26 mouse cellular contexts compared by ENCODE assay signal in genomic region chr6:126718423-126719087, GRCm38 (mm10). TPM values are rescaled to one million over a fixed set of nuclear protein-coding genes. Genes with fewer than 3 reads are reported as not detected.
DNase-seq lines count a peak whose midpoint lies in the region; ATAC-seq and TF ChIP-seq lines count a peak whose summit lies in the region.
"Had no signal": no experiment of that assay in that cellular context is flagged by ENCODE, and none has a peak within 500 bp of the region (broad histone marks: within the 10 kb centered on the region; RNA-seq: fewer than 3 reads in every experiment).

No protein-coding gene starts in this region.

- ATAC-seq in hindbrain, embryonic 16.5 days = peak; percentile 27; the same call in 1 of the 2 replicates
- no peak for ATAC-seq in hindbrain, postnatal 0 days
- 0 out of 2 replicates have a peak, but pooled peaks have one; percentile 48 for ATAC-seq in limb, embryonic 15.5 days (ENCODE audit: insufficient number of reproducible peaks, low FRiP score, low TSS enrichment, low read depth)
- ATAC-seq: CD4-positive, CD25-positive, alpha-beta regulatory T cell, adult 4 months; forebrain, embryonic 15.5 days; inflammation-experienced regulatory T-cells, adult 6 months had no signal

- WGBS in hindbrain, embryonic 16.5 days = 73% methylated on average over 12 of the region's 12 CpGs
- 72% methylated on average over 12 of the region's 12 CpGs for WGBS in hindbrain, postnatal 0 days
- 61% methylated on average over 12 of the region's 12 CpGs for WGBS in limb, embryonic 15.5 days
- WGBS in limb, embryonic 10.5 days = 70% methylated on average over 12 of the region's 12 CpGs

- H3K27me3 ChIP-seq in hindbrain, embryonic 16.5 days (replicated peaks; ENCODE audit: control insufficient read depth, insufficient read depth, low read length) = no peaks in the 10 kb centered on the region
- no peaks in the 10 kb centered on the region for H3K27me3 ChIP-seq in hindbrain, postnatal 0 days (ENCODE audit: insufficient read depth, low read length)
- H3K27me3 ChIP-seq in limb, embryonic 15.5 days = no peaks in the 10 kb centered on the region
- peaks cover 14% of the 10 kb centered on the region; the same call in 1 of the 2 replicates for H3K27me3 ChIP-seq in limb, embryonic 10.5 days (ENCODE audit: low read depth, poor library complexity, severe bottlenecking)
- H3K27me3 ChIP-seq: embryonic facial prominence, embryonic 12.5 days; forebrain, embryonic 15.5 days; hindbrain, embryonic 12.5 days; hindbrain, embryonic 15.5 days had no signal

- no peak for TF ChIP-seq POLR2A in cortical plate, adult 2 months (IDR thresholded peaks at IDR 0.05; ENCODE audit: extremely low read depth, insufficient read depth, low read length)

- TF ChIP-seq CTCF in hindbrain, postnatal 0 days (IDR thresholded peaks at IDR 0.05; ENCODE audit: low read depth) = no peak
- no peak for TF ChIP-seq CTCF in cortical plate, adult 2 months (IDR thresholded peaks at IDR 0.05; ENCODE audit: extremely low read depth, insufficient read depth, low read length)

- H3K9me3 ChIP-seq in hindbrain, embryonic 16.5 days (ENCODE audit: control insufficient read depth, low read length) = no peaks in the 10 kb centered on the region
- no peaks in the 10 kb centered on the region for H3K9me3 ChIP-seq in hindbrain, postnatal 0 days (ENCODE audit: low read length)
- H3K9me3 ChIP-seq in limb, embryonic 15.5 days = no peaks in the 10 kb centered on the region
- H3K9me3 ChIP-seq in limb, embryonic 10.5 days (replicated peaks) = no peaks in the 10 kb centered on the region
- H3K9me3 ChIP-seq: embryonic facial prominence, embryonic 12.5 days; forebrain, embryonic 12.5 days; forebrain, embryonic 15.5 days; hindbrain, embryonic 12.5 days; hindbrain, embryonic 15.5 days had no signal

- no peak overlapping the region for H3K27ac ChIP-seq in hindbrain, embryonic 16.5 days (ENCODE audit: low read depth, low read length)
- no peak overlapping the region for H3K27ac ChIP-seq in hindbrain, postnatal 0 days
- no peak overlapping the region for H3K27ac ChIP-seq in limb, embryonic 15.5 days
- H3K27ac ChIP-seq in limb, embryonic 10.5 days = no peak overlapping the region
- H3K27ac ChIP-seq in cortical plate, adult 2 months (ENCODE audit: insufficient read depth, low read length) = peak overlapping the region; percentile 23; the same call in 1 of the 2 replicates
- H3K27ac ChIP-seq: embryonic facial prominence, embryonic 12.5 days; forebrain, embryonic 12.5 days; forebrain, embryonic 15.5 days; gastrocnemius, adult 2 months; hindbrain, embryonic 12.5 days; hindbrain, embryonic 15.5 days had no signal

- H3K4me3 ChIP-seq in hindbrain, embryonic 16.5 days (ENCODE audit: low read length) = no peak overlapping the region
- H3K4me3 ChIP-seq in hindbrain, postnatal 0 days (ENCODE audit: low read length) = no peak overlapping the region
- H3K4me3 ChIP-seq in limb, embryonic 15.5 days = no peak overlapping the region
- H3K4me3 ChIP-seq in limb, embryonic 10.5 days = no peak overlapping the region
- H3K4me3 ChIP-seq in cortical plate, adult 2 months (ENCODE audit: insufficient read depth, low read length) = peak overlapping the region; percentile 16
- H3K4me3 ChIP-seq: embryonic facial prominence, embryonic 12.5 days; erythroblast, embryonic 14.5 days; forebrain, embryonic 12.5 days; forebrain, embryonic 15.5 days; gastrocnemius, adult 2 months; hindbrain, embryonic 12.5 days; hindbrain, embryonic 15.5 days had no signal

- DNase-seq in hindbrain, postnatal 0 days (ENCODE audit: low spot score) = no peak
- DNase-seq in limb, embryonic 10.5 days (ENCODE audit: low spot score) = no peak
- DNase-seq in thymus, postnatal 10 days (ENCODE audit: low spot score in 2 of 2) = no peak
- DNase-seq: adrenal gland, adult 2 months; adrenal gland, postnatal 14 days; cerebellum, adult 11-12 months; cerebellum, adult 8-10 months; cerebellum, postnatal 10 days; cerebellum, postnatal 36 days; gastrocnemius, adult 2 months; gastrocnemius, postnatal 14 days; heart, adult 11 months had no signal

- H3K36me3 ChIP-seq in hindbrain, embryonic 16.5 days (ENCODE audit: control insufficient read depth, insufficient read depth, low read length) = peaks cover 3% of the 10 kb centered on the region; the same call in 1 of the 2 replicates
- H3K36me3 ChIP-seq in hindbrain, postnatal 0 days (ENCODE audit: insufficient read depth, low read length) = no peaks in the 10 kb centered on the region
- no peaks in the 10 kb centered on the region for H3K36me3 ChIP-seq in limb, embryonic 15.5 days
- H3K36me3 ChIP-seq in limb, embryonic 10.5 days = no peaks in the 10 kb centered on the region
- H3K36me3 ChIP-seq: embryonic facial prominence, embryonic 12.5 days; forebrain, embryonic 12.5 days; forebrain, embryonic 15.5 days; hindbrain, embryonic 12.5 days had no signal

- H3K4me1 ChIP-seq in hindbrain, embryonic 16.5 days (ENCODE audit: control insufficient read depth, insufficient read depth, low read depth, low read length) = no peaks in the 10 kb centered on the region
- no peaks in the 10 kb centered on the region for H3K4me1 ChIP-seq in hindbrain, postnatal 0 days (ENCODE audit: insufficient read depth, low read length)
- no peaks in the 10 kb centered on the region for H3K4me1 ChIP-seq in limb, embryonic 15.5 days
- no peaks in the 10 kb centered on the region for H3K4me1 ChIP-seq in limb, embryonic 10.5 days
- H3K4me1 ChIP-seq in cortical plate, adult 2 months (ENCODE audit: control insufficient read depth, insufficient read depth, low read length) = peaks cover 5% of the 10 kb centered on the region; the same call in 1 of the 2 replicates
- H3K4me1 ChIP-seq: embryonic facial prominence, embryonic 12.5 days; forebrain, embryonic 12.5 days; forebrain, embryonic 15.5 days; hindbrain, embryonic 12.5 days; hindbrain, embryonic 15.5 days had no signal

- no peak overlapping the region for H3K9ac ChIP-seq in hindbrain, embryonic 16.5 days (ENCODE audit: low read depth, low read length)
- H3K9ac ChIP-seq in hindbrain, postnatal 0 days (replicated peaks; ENCODE audit: low read length) = no peak overlapping the region
- no peak overlapping the region for H3K9ac ChIP-seq in limb, embryonic 15.5 days
- H3K9ac ChIP-seq: embryonic facial prominence, embryonic 12.5 days; forebrain, embryonic 12.5 days; forebrain, embryonic 15.5 days; hindbrain, embryonic 12.5 days; hindbrain, embryonic 15.5 days had no signal

- H3K4me2 ChIP-seq in hindbrain, embryonic 16.5 days (ENCODE audit: low read length) = no peak overlapping the region
- no peak overlapping the region for H3K4me2 ChIP-seq in hindbrain, postnatal 0 days (ENCODE audit: low read depth, low read length)
- H3K4me2 ChIP-seq in limb, embryonic 15.5 days = no peak overlapping the region
- H3K4me2 ChIP-seq: embryonic facial prominence, embryonic 12.5 days; forebrain, embryonic 12.5 days; forebrain, embryonic 15.5 days; heart, embryonic 11.5 days; hindbrain, embryonic 12.5 days; hindbrain, embryonic 15.5 days had no signal

RNA-seq across cellular contexts. Expression of gene Kcna6, which starts 21.9 kb away (rescaled TPM):
- polyA plus RNA-seq in hindbrain, embryonic 16.5 days (2015; fragmentation: Nextera tagmentation; extraction: Ambion mirVana) = 25.5 and 29.9 TPM in 2 replicates
- 66.4 and 67.5 TPM in 2 replicates for total RNA-seq in hindbrain, postnatal 0 days (2014; rRNA removed)
- polyA plus RNA-seq in hindbrain, postnatal 0 days (2015; fragmentation: Nextera tagmentation; extraction: Ambion mirVana) = 23.6 TPM in 2 replicates
- polyA plus RNA-seq in limb, embryonic 15.5 days (2015; fragmentation: Nextera tagmentation; extraction: Ambion mirVana) = 8.4 and 8.5 TPM in 2 replicates
- polyA plus RNA-seq in limb, embryonic 10.5 days (2016; fragmentation: Nextera tagmentation; extraction: Ambion mirVana) = 4.3 and 6.8 TPM in 2 replicates
- 44.9 and 45.3 TPM in 2 replicates for polyA plus RNA-seq in cortical plate, adult 2 months (2012; rRNA removed)
- total RNA-seq: hematopoietic stem cell, adult 5-6 weeks; MEL had no signal
- polyA plus RNA-seq: CD4-positive, CD25-positive, alpha-beta regulatory T cell, adult 4 months; erythroblast, embryonic 14.5 days; inflammation-experienced regulatory T-cells, adult 6 months had no signal
